Mouse (Mus musculus): ENCODE results near the gene E130309D02Rik. TPM values are rescaled to one million over a fixed set of nuclear protein-coding genes. Genes with fewer than 3 reads are reported as not detected.

E130309D02Rik gene
- total and polyA plus RNA-seq, 3 experiments = 13.1 to 17.5 (median 16.9) TPM

- intact Hi-C loops (cut with DNase I) = loop anchor here (5.0 kb wide), 1 partner anchor 37 kb away; the partner anchor contains the start of gene Zfp316
- TF ChIP-seq EP300 (IDR thresholded peaks at IDR 0.05; ENCODE audit: insufficient read depth, low read depth, low read length) = no peak
- TF ChIP-seq POLR2A (IDR thresholded peaks at IDR 0.05; ENCODE audit: insufficient read depth, low read depth, low read length) = no peak
- no peak for TF ChIP-seq CTCF (IDR thresholded peaks at IDR 0.05)
- Histone ChIP-seq H3K9ac (ENCODE audit: low read depth, low read length) (no peak overlapping the region), H3K36me3 (ENCODE audit: control insufficient read depth, insufficient read depth, low read length) (peaks cover 2% of the 10 kb centered on the region; the same call in 1 of the 2 replicates), H3K79me2 (replicated peaks; ENCODE audit: control insufficient read depth, insufficient read depth, low read length) (peaks cover 5% of the 10 kb centered on the region), H3K27ac (peak overlapping the region; percentile 78), H3K27me3 (ENCODE audit: control insufficient read depth, insufficient read depth, low read length) (no peaks in the 10 kb centered on the region), H3K4me3 (no peak overlapping the region), H3K4me1 (ENCODE audit: control insufficient read depth, insufficient read depth, low read length) (peaks cover 2% of the 10 kb centered on the region; the same call in 1 of the 2 replicates)
- peak; percentile 41 to 72 for DNase-seq
- WGBS = 67% methylated on average over 5 of the region's 5 CpGs
Observed at GRCm38 (mm10) chr5:143308825-143309224, 6.3 kb downstream of the E130309D02Rik start.

DNA sequence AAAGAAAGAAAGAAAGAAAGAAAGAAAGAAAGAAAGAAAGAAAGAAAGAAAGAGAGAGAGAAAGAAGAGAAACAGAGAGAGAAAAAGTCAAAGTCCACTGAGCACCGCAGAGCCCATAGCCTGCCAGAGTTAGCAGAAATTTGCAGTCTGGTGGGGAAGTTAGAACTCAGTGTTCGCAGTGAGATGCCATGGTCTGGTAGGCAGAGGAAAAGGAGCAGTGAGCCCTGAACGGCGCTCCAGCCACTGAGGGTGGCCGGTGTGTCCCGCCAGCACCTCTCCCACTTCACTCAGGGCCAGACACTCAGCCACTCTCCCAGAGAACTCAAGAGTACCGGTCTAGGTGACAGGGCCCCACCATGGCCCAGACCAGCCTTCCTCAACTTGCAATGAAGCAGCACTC is 10.9 kb downstream of the E130309D02Rik start:
- Histone ChIP-seq H3K27ac (no peak overlapping the region), H3K27me3 (ENCODE audit: control insufficient read depth, insufficient read depth, low read length) (no peaks in the 10 kb centered on the region), H3K9ac (ENCODE audit: low read depth, low read length) (no peak overlapping the region), H3K4me3 (no peak overlapping the region), H3K36me3 (ENCODE audit: control insufficient read depth, insufficient read depth, low read length) (no peaks in the 10 kb centered on the region), H3K4me1 (ENCODE audit: control insufficient read depth, insufficient read depth, low read length) (no peaks in the 10 kb centered on the region), H3K79me2 (replicated peaks; ENCODE audit: control insufficient read depth, insufficient read depth, low read length) (peaks cover 2% of the 10 kb centered on the region)
- no peak for DNase-seq
- WGBS = 84% methylated on average over 7 of the region's 7 CpGs
- intact Hi-C loops (cut with DNase I) = no loop called here
- TF ChIP-seq EP300 (IDR thresholded peaks at IDR 0.05; ENCODE audit: insufficient read depth, low read depth, low read length) (no peak), POLR2A (IDR thresholded peaks at IDR 0.05; ENCODE audit: insufficient read depth, low read depth, low read length) (no peak), CTCF (IDR thresholded peaks at IDR 0.05) (no peak)

DNA sequence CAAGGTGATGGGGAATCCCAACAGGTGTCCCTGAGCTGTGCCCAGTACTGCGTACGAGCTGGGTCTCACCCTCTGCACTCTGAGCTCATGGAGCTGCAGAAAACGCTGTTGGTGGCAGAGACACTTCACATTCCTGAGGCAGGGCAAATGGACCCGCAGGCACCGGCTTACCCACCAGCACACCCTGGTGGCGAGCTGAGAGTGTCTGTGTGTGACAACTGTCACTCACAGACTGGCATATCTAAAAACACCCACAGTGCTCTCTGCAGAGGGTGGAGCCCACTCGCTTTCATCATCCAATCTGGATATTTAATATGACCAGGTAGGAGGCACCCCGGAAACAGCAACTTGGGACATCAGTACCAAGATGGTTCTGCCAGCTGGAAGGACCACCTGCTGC is 13.9 kb downstream of the E130309D02Rik start:
- no peaks in the 10 kb centered on the region for H3K36me3 ChIP-seq (ENCODE audit: control insufficient read depth, insufficient read depth, low read length)
- DNase-seq = no peak
- H3K27ac ChIP-seq = no peak overlapping the region
- no peaks in the 10 kb centered on the region; the same call in none of the 2 replicates for H3K79me2 ChIP-seq (replicated peaks; ENCODE audit: control insufficient read depth, insufficient read depth, low read length)
- intact Hi-C loops (cut with DNase I) = no loop called here
- H3K4me1 ChIP-seq (ENCODE audit: control insufficient read depth, insufficient read depth, low read length) = peaks cover 5% of the 10 kb centered on the region; the same call in 1 of the 2 replicates
- H3K27me3 ChIP-seq (ENCODE audit: control insufficient read depth, insufficient read depth, low read length) = no peaks in the 10 kb centered on the region
- H3K4me3 ChIP-seq = no peak overlapping the region
- TF ChIP-seq EP300 (IDR thresholded peaks at IDR 0.05; ENCODE audit: insufficient read depth, low read depth, low read length) (no peak), POLR2A (IDR thresholded peaks at IDR 0.05; ENCODE audit: insufficient read depth, low read depth, low read length) (no peak), CTCF (IDR thresholded peaks at IDR 0.05) (peak; percentile 55)
- H3K9ac ChIP-seq (ENCODE audit: low read depth, low read length) = no peak overlapping the region
- 67% methylated on average over 8 of the region's 8 CpGs for WGBS

DNA sequence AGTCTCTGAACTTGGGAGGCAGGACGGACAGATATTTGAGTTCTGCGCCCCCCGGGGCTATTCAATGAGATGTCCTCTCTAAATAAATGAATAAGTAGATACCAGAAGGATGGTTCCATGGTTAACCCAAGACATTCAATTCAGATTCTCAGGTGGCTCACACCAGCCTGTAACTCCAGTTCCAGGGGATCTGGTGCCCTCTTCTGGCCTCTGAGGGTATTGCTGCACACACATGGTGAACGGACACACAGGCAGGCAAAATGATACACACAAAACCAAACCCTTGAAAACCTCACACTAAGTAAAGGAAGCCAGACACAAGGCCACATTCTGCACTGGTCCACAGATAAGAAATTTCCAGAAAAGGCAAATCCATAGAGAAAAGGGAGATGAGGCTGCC is 15.5 kb downstream of the E130309D02Rik start:
- intact Hi-C loops (cut with DNase I) = loop anchor here (10.0 kb wide), 1 partner anchor 215 kb away; no protein-coding TSS in a partner anchor
- Histone ChIP-seq H3K27me3 (ENCODE audit: control insufficient read depth, insufficient read depth, low read length) (no peaks in the 10 kb centered on the region), H3K9ac (ENCODE audit: low read depth, low read length) (no peak overlapping the region), H3K27ac (no peak overlapping the region), H3K4me3 (no peak overlapping the region), H3K36me3 (ENCODE audit: control insufficient read depth, insufficient read depth, low read length) (no peaks in the 10 kb centered on the region), H3K79me2 (replicated peaks; ENCODE audit: control insufficient read depth, insufficient read depth, low read length) (no peaks in the 10 kb centered on the region), H3K4me1 (ENCODE audit: control insufficient read depth, insufficient read depth, low read length) (peaks cover 5% of the 10 kb centered on the region; the same call in 1 of the 2 replicates)
- TF ChIP-seq CTCF (IDR thresholded peaks at IDR 0.05) (peak; percentile 78), POLR2A (IDR thresholded peaks at IDR 0.05; ENCODE audit: insufficient read depth, low read depth, low read length) (no peak)
- WGBS = 95% methylated on average over 4 of the region's 4 CpGs
- peak in 1 of 2 experiments; percentile 48 for DNase-seq

DNA sequence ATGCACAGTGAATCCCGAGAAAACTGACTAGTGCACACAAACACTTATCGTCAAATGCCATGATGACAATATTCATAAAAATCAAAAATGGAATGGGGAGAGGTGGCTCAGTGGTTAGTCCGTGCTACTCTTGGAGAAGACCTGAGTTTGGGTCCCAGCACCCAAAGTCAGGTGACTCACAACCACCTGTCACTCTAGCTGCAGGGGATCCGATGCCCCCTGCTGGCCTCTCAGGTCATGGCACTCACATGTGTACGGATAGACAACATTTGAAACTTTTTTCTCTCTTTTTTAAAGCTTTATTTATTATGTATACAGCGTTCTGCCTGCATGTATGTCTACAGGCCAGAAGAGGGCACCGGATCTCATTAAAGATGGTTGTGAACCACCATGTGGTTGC is 16.8 kb downstream of the E130309D02Rik start:
- TF ChIP-seq CTCF (IDR thresholded peaks at IDR 0.05) (peak; percentile 57), EP300 (IDR thresholded peaks at IDR 0.05; ENCODE audit: insufficient read depth, low read depth, low read length) (no peak)
- intact Hi-C loops (cut with DNase I) = loop anchor here (10.0 kb wide), 1 partner anchor 214 kb away; no protein-coding TSS in a partner anchor
- Histone ChIP-seq H3K36me3 (ENCODE audit: control insufficient read depth, insufficient read depth, low read length) (no peaks in the 10 kb centered on the region), H3K27me3 (ENCODE audit: control insufficient read depth, insufficient read depth, low read length) (peaks cover 4% of the 10 kb centered on the region), H3K79me2 (replicated peaks; ENCODE audit: control insufficient read depth, insufficient read depth, low read length) (no peaks in the 10 kb centered on the region), H3K27ac (no peak overlapping the region), H3K9ac (ENCODE audit: low read depth, low read length) (no peak overlapping the region), H3K4me1 (ENCODE audit: control insufficient read depth, insufficient read depth, low read length) (peaks cover 5% of the 10 kb centered on the region; the same call in 1 of the 2 replicates), H3K4me3 (no peak overlapping the region)
- no peak for DNase-seq
- 91% methylated on average over 7 of the region's 7 CpGs for WGBS

DNA sequence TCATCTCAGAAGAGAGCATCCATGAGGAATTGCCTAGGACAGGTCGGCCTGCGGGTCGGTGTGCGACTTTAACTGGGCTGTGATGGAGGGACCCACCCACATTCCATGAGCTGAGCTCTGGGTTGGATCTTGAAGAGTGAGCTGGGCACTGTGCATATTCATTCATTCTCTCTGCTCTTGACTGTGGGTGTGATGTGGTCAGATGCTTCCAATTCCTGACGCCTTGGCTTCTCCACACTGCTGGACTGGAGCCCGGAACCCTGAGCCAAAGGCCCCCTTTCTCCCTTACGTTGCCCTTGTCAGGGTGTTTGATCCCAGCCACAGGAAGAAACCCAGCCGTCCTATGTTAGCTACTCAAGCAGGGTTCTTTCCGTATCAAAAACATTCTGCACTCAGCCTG is 17.2 kb downstream of the E130309D02Rik start:
- TF ChIP-seq POLR2A (IDR thresholded peaks at IDR 0.05; ENCODE audit: insufficient read depth, low read depth, low read length) (no peak), EP300 (IDR thresholded peaks at IDR 0.05; ENCODE audit: insufficient read depth, low read depth, low read length) (no peak), CTCF (IDR thresholded peaks at IDR 0.05) (no peak)
- no peak overlapping the region for H3K27ac ChIP-seq
- DNase-seq = no peak
- intact Hi-C loops (cut with DNase I) = loop anchor here (10.0 kb wide), 1 partner anchor 213 kb away; no protein-coding TSS in a partner anchor
- no peaks in the 10 kb centered on the region for H3K36me3 ChIP-seq (ENCODE audit: control insufficient read depth, insufficient read depth, low read length)
- no peak overlapping the region for H3K4me3 ChIP-seq
- H3K27me3 ChIP-seq (ENCODE audit: control insufficient read depth, insufficient read depth, low read length) = peaks cover 5% of the 10 kb centered on the region
- no peak overlapping the region for H3K9ac ChIP-seq (ENCODE audit: low read depth, low read length)
- H3K79me2 ChIP-seq (replicated peaks; ENCODE audit: control insufficient read depth, insufficient read depth, low read length) = no peaks in the 10 kb centered on the region
- H3K4me1 ChIP-seq (ENCODE audit: control insufficient read depth, insufficient read depth, low read length) = peaks cover 5% of the 10 kb centered on the region; the same call in 1 of the 2 replicates
- WGBS = 62% methylated on average over 9 of the region's 9 CpGs

All from heart, adult 2 months (tissue).